Mouse (Mus musculus) MEL (cell line): ENCODE data around the gene Psmb5.

ENCODE experiments used
- CHD1 ChIP-seq: IDR thresholded peaks from 2 replicates; pipeline ENCODE4 v1.6.1; 2012; ENCODE audit warnings: low read depth, mild to moderate bottlenecking, inconsistent platforms, low read length, improper control_type of control experiment
- CTCF ChIP-seq, 3 experiments: IDR thresholded peaks in 2 of 3; conservative IDR thresholded peaks in 1 of 3; 2 replicates each; pipeline ENCODE4 v1.5.1; 2011 to 2012; ENCODE audit warnings: low read length in 3 of 3, low read depth in 2 of 3, mild to moderate bottlenecking in 2 of 3, improper control_type of control experiment in 1 of 3, inconsistent platforms in 1 of 3, mixed read lengths in 1 of 3, moderate library complexity in 1 of 3; ENCODE audit not compliant: control insufficient read depth in 1 of 3, insufficient read depth in 1 of 3, poor library complexity in 1 of 3, severe bottlenecking in 1 of 3
- HCFC1 ChIP-seq: IDR thresholded peaks from 2 replicates; pipeline ENCODE4 v1.6.1; 2012; ENCODE audit warnings: low read depth, mild to moderate bottlenecking, inconsistent platforms, low read length, improper control_type of control experiment, moderate library complexity
- MXI1 ChIP-seq: IDR thresholded peaks from 2 replicates; pipeline ENCODE4 v1.6.1; 2011; ENCODE audit warnings: mild to moderate bottlenecking, low read depth, low read length, improper control_type of control experiment
- POLR2AphosphoS2 ChIP-seq: IDR thresholded peaks from 2 replicates; pipeline ENCODE4 v1.6.1; 2011; ENCODE audit warnings: low read length, improper control_type of control experiment
- POLR2AphosphoS5 ChIP-seq: IDR thresholded peaks from 2 replicates; pipeline ENCODE4 v1.6.1; 2012; ENCODE audit warnings: low read depth, borderline replicate concordance, mild to moderate bottlenecking, inconsistent platforms, low read length, moderate library complexity, mixed read lengths
- USF1 ChIP-seq: IDR thresholded peaks from 2 replicates; pipeline ENCODE4 v1.6.1; 2014; ENCODE audit warnings: low read depth, mild to moderate bottlenecking, inconsistent platforms, low read length, improper control_type of control experiment, moderate library complexity

- no peak for TF ChIP-seq POLR2AphosphoS5
- no peak for TF ChIP-seq CTCF (IDR thresholded peaks at IDR 0.05 in 2 of 3, conservative IDR thresholded peaks at IDR 0.05 in 1 of 3; ENCODE audit: control insufficient read depth in 1 of 3, insufficient read depth in 1 of 3, low read depth in 2 of 3, low read length in 3 of 3, poor library complexity in 1 of 3, severe bottlenecking in 1 of 3)
- TF ChIP-seq CHD1 = no peak
- TF ChIP-seq HCFC1 = no peak
- TF ChIP-seq MXI1 = no peak
- no peak for TF ChIP-seq POLR2AphosphoS2
- no peak for TF ChIP-seq USF1
Observed at GRCm38 (mm10) chr14:54582536-54582935, 35.3 kb downstream of the Psmb5 start.
